Comparison of ENCODE assay signal across 9 mouse cellular contexts in genomic region chr16:30603531-30603842, GRCm38 (mm10). TPM values are rescaled to one million over a fixed set of nuclear protein-coding genes. Genes with fewer than 3 reads are reported as not detected.
DNase-seq lines count a peak whose midpoint lies in the region; ATAC-seq and TF ChIP-seq lines count a peak whose summit lies in the region.
"Had no signal": no experiment of that assay in that cellular context is flagged by ENCODE, and none has a peak within 500 bp of the region (broad histone marks: within the 10 kb centered on the region; RNA-seq: fewer than 3 reads in every experiment).

No protein-coding gene starts in this region.

- intact Hi-C loops in gastrocnemius, adult 2 months (cut with DNase I), result loop anchor here (5.0 kb wide), 3 partner anchors 49 to 219 kb away; no protein-coding TSS in a partner anchor

- H3K27ac ChIP-seq in liver, adult 2 months (replicated peaks; ENCODE audit: insufficient read depth, low read depth, low read length), result peak overlapping the region; percentile 2; the same call in 1 of the 2 replicates
- H3K27ac ChIP-seq in gastrocnemius, adult 2 months, result peak overlapping the region; percentile 93
- peak overlapping the region; percentile 9; the same call in 1 of the 2 replicates for H3K27ac ChIP-seq in hindbrain, postnatal 0 days
- H3K27ac ChIP-seq in cerebellum, adult 2 months (ENCODE audit: insufficient read depth, low read length), result no peak overlapping the region
- H3K27ac ChIP-seq: macrophage had no signal

- TF ChIP-seq POLR2A in liver, adult 2 months (IDR thresholded peaks at IDR 0.05; ENCODE audit: extremely low read depth, insufficient read depth, low read length), result no peak
- TF ChIP-seq POLR2A in cerebellum, adult 2 months (IDR thresholded peaks at IDR 0.05; ENCODE audit: borderline replicate concordance, insufficient read depth, low read length), result no peak

- no peaks in the 10 kb centered on the region for H3K9me3 ChIP-seq in hindbrain, postnatal 0 days (ENCODE audit: low read length)

- H3K79me2 ChIP-seq in liver, adult 2 months (ENCODE audit: control insufficient read depth, insufficient read depth, low read length), result peaks cover 3% of the 10 kb centered on the region; the same call in 1 of the 2 replicates

- TF ChIP-seq CTCF in liver, adult 2 months (IDR thresholded peaks at IDR 0.05; ENCODE audit: low read depth, low read length), result no peak
- TF ChIP-seq CTCF in gastrocnemius, adult 2 months (IDR thresholded peaks at IDR 0.05), result no peak
- no peak for TF ChIP-seq CTCF in hindbrain, postnatal 0 days (IDR thresholded peaks at IDR 0.05; ENCODE audit: low read depth)
- TF ChIP-seq CTCF in cerebellum, adult 2 months (IDR thresholded peaks at IDR 0.05; ENCODE audit: borderline replicate concordance, insufficient read depth, low read depth, low read length), result no peak

- no peaks in the 10 kb centered on the region for H3K27me3 ChIP-seq in liver, adult 2 months (ENCODE audit: control insufficient read depth, insufficient read depth, low read length)
- H3K27me3 ChIP-seq in hindbrain, postnatal 0 days (ENCODE audit: insufficient read depth, low read length), result no peaks in the 10 kb centered on the region
- no peaks in the 10 kb centered on the region for H3K27me3 ChIP-seq in cerebellum, adult 2 months (ENCODE audit: control insufficient read depth, insufficient read depth, low read length)

- H3K36me3 ChIP-seq in liver, adult 2 months (ENCODE audit: control insufficient read depth, insufficient read depth, low read length), result no peaks in the 10 kb centered on the region
- H3K36me3 ChIP-seq in hindbrain, postnatal 0 days (ENCODE audit: insufficient read depth, low read length), result no peaks in the 10 kb centered on the region

- peaks cover 9% of the 10 kb centered on the region for H3K4me1 ChIP-seq in liver, adult 2 months (ENCODE audit: control insufficient read depth, insufficient read depth, low read length)
- peaks cover 18% of the 10 kb centered on the region for H3K4me1 ChIP-seq in hindbrain, postnatal 0 days (ENCODE audit: insufficient read depth, low read length)
- 0 out of 2 replicates have a peak, but pooled peaks cover 5% of the 10 kb centered on the region for H3K4me1 ChIP-seq in cerebellum, adult 2 months (ENCODE audit: control insufficient read depth, insufficient read depth, low read length)

- no peak for ATAC-seq in hindbrain, postnatal 0 days

- peak overlapping the region; percentile 4; the same call in 1 of the 2 replicates for H3K9ac ChIP-seq in liver, adult 2 months (ENCODE audit: low read depth, low read length)
- H3K9ac ChIP-seq in hindbrain, postnatal 0 days (replicated peaks; ENCODE audit: low read length), result no peak overlapping the region

- 25% methylated on average over 9 of the region's 9 CpGs for WGBS in liver, adult 2 months
- WGBS in hindbrain, postnatal 0 days, result 51% methylated on average over 9 of the region's 9 CpGs
- WGBS in cerebellum, adult 2 months, result 73% methylated on average over 9 of the region's 9 CpGs

- peak overlapping the region; percentile 93 for H3K4me2 ChIP-seq in hindbrain, postnatal 0 days (ENCODE audit: low read depth, low read length)

- H3K4me3 ChIP-seq in liver, adult 2 months (ENCODE audit: insufficient read depth, low read depth, low read length), result peak overlapping the region; percentile 10; the same call in 1 of the 2 replicates
- H3K4me3 ChIP-seq in gastrocnemius, adult 2 months, result peak overlapping the region; percentile 86
- H3K4me3 ChIP-seq in hindbrain, postnatal 0 days (ENCODE audit: low read length), result no peak overlapping the region
- H3K4me3 ChIP-seq in cerebellum, adult 2 months (replicated peaks; ENCODE audit: insufficient read depth, low read depth, low read length), result no peak overlapping the region

- no peak for DNase-seq in liver, adult 2 months (ENCODE audit: extremely low read depth, low read depth, low spot score)
- DNase-seq in liver, result no peak
- DNase-seq in gastrocnemius, adult 2 months, result peak; percentile 73
- no peak for DNase-seq in hindbrain, postnatal 0 days (ENCODE audit: low spot score)
- DNase-seq in lung, postnatal 14 days, result peak; percentile 48
- DNase-seq in cerebellum, adult 2 months, result no peak
- no peak for DNase-seq in natural killer cell, adult 2 months (ENCODE audit: low spot score in 2 of 2)
- DNase-seq in c-Kit-positive CD71-positive TER-119-positive erythroid progenitor cells, embryonic 14.5 days (ENCODE audit: low spot score), result no peak

RNA-seq across cellular contexts. Expression of gene Fam43a, which starts 4.0 kb away (rescaled TPM):
- total RNA-seq in liver, adult 2 months (2014; rRNA removed), result 4.2 and 6.7 TPM in 2 replicates
- polyA plus RNA-seq in liver, adult 2 months (2012; rRNA removed), result 4.4 and 4.7 TPM in 2 replicates
- 1 to 10 TPM; 4.7 to 6.9 TPM for total RNA-seq in gastrocnemius, adult 2 months (2021)
- 28.8 and 33.1 TPM in 2 replicates for total RNA-seq in hindbrain, postnatal 0 days (2014; rRNA removed)
- 14.4 and 14.8 TPM in 2 replicates for polyA plus RNA-seq in hindbrain, postnatal 0 days (2015; fragmentation: Nextera tagmentation; extraction: Ambion mirVana)
- polyA plus RNA-seq in cerebellum, adult 2 months (2012; rRNA removed), result 15.2 and 16.0 TPM in 2 replicates

RNA-seq across cellular contexts. Expression of gene Lsg1, which starts 16.1 kb away (rescaled TPM):
- total RNA-seq in liver, adult 2 months (2014; rRNA removed), result 8.3 and 10.0 TPM in 2 replicates
- 6.9 and 9.5 TPM in 2 replicates for polyA plus RNA-seq in liver, adult 2 months (2012; rRNA removed)
- total RNA-seq in gastrocnemius, adult 2 months (2021), result 10 to 100 TPM; 19.5 to 20.2 TPM
- 9.9 and 16.7 TPM in 2 replicates for total RNA-seq in hindbrain, postnatal 0 days (2014; rRNA removed)
- polyA plus RNA-seq in hindbrain, postnatal 0 days (2015; fragmentation: Nextera tagmentation; extraction: Ambion mirVana), result 42.1 and 45.4 TPM in 2 replicates
- polyA plus RNA-seq in cerebellum, adult 2 months (2012; rRNA removed), result 20.3 and 21.5 TPM in 2 replicates

RNA-seq across cellular contexts. Expression of gene Tmem44, which starts 52.8 kb away (rescaled TPM):
- 1.2 and 1.3 TPM in 2 replicates for total RNA-seq in liver, adult 2 months (2014; rRNA removed)
- polyA plus RNA-seq in liver, adult 2 months (2012; rRNA removed), result 0.80 and 2.0 TPM in 2 replicates
- total RNA-seq in gastrocnemius, adult 2 months (2021), result 1 to 10 TPM; 1.7 to 2.1 TPM
- total RNA-seq in hindbrain, postnatal 0 days (2014; rRNA removed), result 83.9 and 92.9 TPM in 2 replicates
- polyA plus RNA-seq in hindbrain, postnatal 0 days (2015; fragmentation: Nextera tagmentation; extraction: Ambion mirVana), result 41.8 and 44.6 TPM in 2 replicates
- polyA plus RNA-seq in cerebellum, adult 2 months (2012; rRNA removed), result 17.4 and 20.8 TPM in 2 replicates
- polyA plus RNA-seq: macrophage had no signal

Comparison
In these comparisons a context has a peak if more than half of its experiments do, and no peak if none do; other contexts are left out.
1. DNase-seq: peak in gastrocnemius, adult 2 months (single experiment) and lung, postnatal 14 days (single experiment); none in liver, adult 2 months (single experiment), liver (single experiment), hindbrain, postnatal 0 days (single experiment), cerebellum, adult 2 months (0 of 2), natural killer cell, adult 2 months (0 of 2) and c-Kit-positive CD71-positive TER-119-positive erythroid progenitor cells, embryonic 14.5 days (single experiment).
2. H3K4me3 ChIP-seq: peak in liver, adult 2 months (single experiment) and gastrocnemius, adult 2 months (single experiment); none in hindbrain, postnatal 0 days (single experiment) and cerebellum, adult 2 months (single experiment).
3. RNA of gene Tmem44, which starts 52.8 kb away (total RNA-seq): 83.9 to 92.9 TPM in hindbrain, postnatal 0 days; 1.7 to 2.1 TPM in gastrocnemius, adult 2 months and 1.2 to 1.3 TPM in liver, adult 2 months; every median in the first group is over 10 times any median in the second.